In genomic region chr2:13371797-13372170, GRCm38 (mm10) we compare ENCODE assay signal across 8 mouse cellular contexts.
DNase-seq lines count a peak whose midpoint lies in the region; ATAC-seq lines count a peak whose summit lies in the region.

No protein-coding gene starts in this region.

- peak overlapping the region; percentile 70 for H3K27ac ChIP-seq in forebrain, embryonic 13.5 days
- peak overlapping the region; percentile 5; the same call in 1 of the 2 replicates for H3K27ac ChIP-seq in limb, embryonic 11.5 days (replicated peaks; ENCODE audit: low read depth, low read length)
- H3K27ac ChIP-seq in neural tube, embryonic 12.5 days: peak overlapping the region; percentile 28

- peak; percentile 50; the same call in 1 of the 2 replicates for ATAC-seq in forebrain, embryonic 13.5 days
- ATAC-seq in limb, embryonic 11.5 days (ENCODE audit: insufficient number of reproducible peaks, low FRiP score, low TSS enrichment, low read depth): peak; percentile 58
- peak; percentile 62 for ATAC-seq in neural tube, embryonic 12.5 days (ENCODE audit: low FRiP score, low read depth)

- H3K4me2 ChIP-seq in forebrain, embryonic 13.5 days: peak overlapping the region; percentile 14; the same call in 1 of the 2 replicates
- H3K4me2 ChIP-seq in limb, embryonic 11.5 days (ENCODE audit: low read depth, severe bottlenecking): 0 out of 2 replicates have a peak overlapping the region, but pooled peaks have one; percentile 16
- H3K4me2 ChIP-seq in neural tube, embryonic 12.5 days (replicated peaks): peak overlapping the region; percentile 40

- 0 out of 2 replicates have a peak overlapping the region, but pooled peaks have one; percentile 34 for H3K9ac ChIP-seq in forebrain, embryonic 13.5 days
- H3K9ac ChIP-seq in limb, embryonic 11.5 days (ENCODE audit: low read length): no peak overlapping the region
- no peak overlapping the region for H3K9ac ChIP-seq in neural tube, embryonic 12.5 days

- H3K9me3 ChIP-seq in forebrain, embryonic 13.5 days (replicated peaks): no peaks in the 10 kb centered on the region
- H3K9me3 ChIP-seq in limb, embryonic 11.5 days (ENCODE audit: control insufficient read depth, low read length): no peaks in the 10 kb centered on the region
- no peaks in the 10 kb centered on the region for H3K9me3 ChIP-seq in neural tube, embryonic 12.5 days

- H3K36me3 ChIP-seq in forebrain, embryonic 13.5 days (ENCODE audit: poor library complexity, severe bottlenecking): no peaks in the 10 kb centered on the region
- H3K36me3 ChIP-seq in limb, embryonic 11.5 days (ENCODE audit: control insufficient read depth, insufficient read depth, low read length): no peaks in the 10 kb centered on the region
- H3K36me3 ChIP-seq in neural tube, embryonic 12.5 days: no peaks in the 10 kb centered on the region

- no peaks in the 10 kb centered on the region for H3K27me3 ChIP-seq in forebrain, embryonic 13.5 days
- H3K27me3 ChIP-seq in limb, embryonic 11.5 days (ENCODE audit: control insufficient read depth, insufficient read depth, low read length): no peaks in the 10 kb centered on the region
- no peaks in the 10 kb centered on the region for H3K27me3 ChIP-seq in neural tube, embryonic 12.5 days (replicated peaks)

- no peak overlapping the region for H3K4me3 ChIP-seq in forebrain, embryonic 13.5 days
- H3K4me3 ChIP-seq in limb, embryonic 11.5 days (ENCODE audit: low read depth, low read length): no peak overlapping the region
- H3K4me3 ChIP-seq in neural tube, embryonic 12.5 days: no peak overlapping the region

- WGBS in forebrain, embryonic 13.5 days: 6% methylated on average over 4 of the region's 4 CpGs
- WGBS in limb, embryonic 11.5 days: 8% methylated on average over 4 of the region's 4 CpGs
- WGBS in neural tube, embryonic 12.5 days: 7% methylated on average over 4 of the region's 4 CpGs

- peak; percentile 34 for DNase-seq in kidney, postnatal 10 days
- no peak for DNase-seq in kidney, adult 9 months
- no peak for DNase-seq in limb, embryonic 11.5 days (ENCODE audit: low spot score)
- DNase-seq in cerebellum, postnatal 14 days: no peak
- no peak for DNase-seq in urinary bladder, adult 18-20 months (ENCODE audit: low spot score in 2 of 2)
- no peak for DNase-seq in adrenal gland, postnatal 14 days

- peaks cover 18% of the 10 kb centered on the region for H3K4me1 ChIP-seq in forebrain, embryonic 13.5 days
- 0 out of 2 replicates have a peak, but pooled peaks cover 3% of the 10 kb centered on the region for H3K4me1 ChIP-seq in limb, embryonic 11.5 days (ENCODE audit: control insufficient read depth, insufficient read depth, low read length)
- H3K4me1 ChIP-seq in neural tube, embryonic 12.5 days: peaks cover 20% of the 10 kb centered on the region

Comparison
In these comparisons a context has a peak if more than half of its experiments do, and no peak if none do; other contexts are left out.
1. H3K27ac ChIP-seq: peak in every context shown above with its lines; median percentile 70 in forebrain, embryonic 13.5 days; 28 in neural tube, embryonic 12.5 days; 5 in limb, embryonic 11.5 days.